8 mouse cellular contexts compared by ENCODE assay signal in genomic region chr7:16051883-16052595, GRCm38 (mm10). TPM values are rescaled to one million over a fixed set of nuclear protein-coding genes. Genes with fewer than 3 reads are reported as not detected.
DNase-seq lines count a peak whose midpoint lies in the region; ATAC-seq and TF ChIP-seq lines count a peak whose summit lies in the region.

No protein-coding gene starts in this region.

- no peak for ATAC-seq in embryonic facial prominence, embryonic 12.5 days (ENCODE audit: insufficient number of reproducible peaks, insufficient read depth, low FRiP score, low TSS enrichment)
- ATAC-seq in limb, embryonic 15.5 days (ENCODE audit: insufficient number of reproducible peaks, low FRiP score, low TSS enrichment, low read depth), result no peak
- ATAC-seq in midbrain, postnatal 0 days (ENCODE audit: low FRiP score), result no peak

- peak; percentile 74; the same call in 1 of the 2 replicates for TF ChIP-seq EP300 in heart, adult 2 months (IDR thresholded peaks at IDR 0.05; ENCODE audit: insufficient read depth, low read depth, low read length)

- H3K9ac ChIP-seq in embryonic facial prominence, embryonic 12.5 days, result peak overlapping the region; percentile 63
- peak overlapping the region; percentile 75 for H3K9ac ChIP-seq in heart, adult 2 months (ENCODE audit: low read depth, low read length)
- peak overlapping the region; percentile 41 for H3K9ac ChIP-seq in limb, embryonic 15.5 days
- peak overlapping the region; percentile 54; the same call in 1 of the 2 replicates for H3K9ac ChIP-seq in midbrain, postnatal 0 days (replicated peaks; ENCODE audit: low read length, poor library complexity, severe bottlenecking)

- no peaks in the 10 kb centered on the region for H3K27me3 ChIP-seq in embryonic facial prominence, embryonic 12.5 days
- no peaks in the 10 kb centered on the region for H3K27me3 ChIP-seq in heart, adult 2 months (ENCODE audit: control insufficient read depth, insufficient read depth, low read length)
- no peaks in the 10 kb centered on the region for H3K27me3 ChIP-seq in limb, embryonic 15.5 days
- no peaks in the 10 kb centered on the region for H3K27me3 ChIP-seq in midbrain, postnatal 0 days (ENCODE audit: insufficient read depth, low read length)

- H3K9me3 ChIP-seq in embryonic facial prominence, embryonic 12.5 days, result no peaks in the 10 kb centered on the region
- no peaks in the 10 kb centered on the region for H3K9me3 ChIP-seq in limb, embryonic 15.5 days
- no peaks in the 10 kb centered on the region for H3K9me3 ChIP-seq in midbrain, postnatal 0 days (ENCODE audit: low read length)

- H3K4me3 ChIP-seq in embryonic facial prominence, embryonic 12.5 days, result peak overlapping the region; percentile 44
- H3K4me3 ChIP-seq in heart, adult 2 months, result peak overlapping the region; percentile 68
- peak overlapping the region; percentile 52 for H3K4me3 ChIP-seq in limb, embryonic 15.5 days
- H3K4me3 ChIP-seq in midbrain, postnatal 0 days (ENCODE audit: low read depth, low read length), result peak overlapping the region; percentile 43

- TF ChIP-seq POLR2A in heart, adult 2 months (IDR thresholded peaks at IDR 0.05; ENCODE audit: insufficient read depth, low read depth, low read length), result no peak

- 6% methylated on average over 19 of the region's 19 CpGs for WGBS in embryonic facial prominence, embryonic 12.5 days
- under 1% methylated on average over 19 of the region's 19 CpGs for WGBS in heart, adult 2 months
- 5% methylated on average over 19 of the region's 19 CpGs for WGBS in limb, embryonic 15.5 days
- 5% methylated on average over 19 of the region's 19 CpGs for WGBS in midbrain, postnatal 0 days

- H3K27ac ChIP-seq in embryonic facial prominence, embryonic 12.5 days, result peak overlapping the region; percentile 83
- peak overlapping the region; percentile 80 for H3K27ac ChIP-seq in heart, adult 2 months
- peak overlapping the region; percentile 88 for H3K27ac ChIP-seq in limb, embryonic 15.5 days
- H3K27ac ChIP-seq in midbrain, postnatal 0 days (ENCODE audit: low read depth, low read length), result peak overlapping the region; percentile 75

- TF ChIP-seq CTCF in heart, adult 2 months (IDR thresholded peaks at IDR 0.05), result peak; percentile 97
- peak; percentile 80 for TF ChIP-seq CTCF in midbrain, postnatal 0 days (IDR thresholded peaks at IDR 0.05)

- no peaks in the 10 kb centered on the region for H3K79me2 ChIP-seq in heart, adult 2 months (replicated peaks; ENCODE audit: control insufficient read depth, insufficient read depth, low read length)

- H3K4me1 ChIP-seq in embryonic facial prominence, embryonic 12.5 days, result peaks cover 25% of the 10 kb centered on the region
- H3K4me1 ChIP-seq in heart, adult 2 months (ENCODE audit: control insufficient read depth, insufficient read depth, low read length), result peaks cover 6% of the 10 kb centered on the region
- H3K4me1 ChIP-seq in limb, embryonic 15.5 days, result peaks cover 29% of the 10 kb centered on the region
- peaks cover 10% of the 10 kb centered on the region; the same call in 1 of the 2 replicates for H3K4me1 ChIP-seq in midbrain, postnatal 0 days (ENCODE audit: insufficient read depth, low read length)

- no peaks in the 10 kb centered on the region for H3K36me3 ChIP-seq in embryonic facial prominence, embryonic 12.5 days
- no peaks in the 10 kb centered on the region for H3K36me3 ChIP-seq in heart, adult 2 months (ENCODE audit: control insufficient read depth, insufficient read depth, low read length)
- H3K36me3 ChIP-seq in limb, embryonic 15.5 days, result no peaks in the 10 kb centered on the region
- no peaks in the 10 kb centered on the region for H3K36me3 ChIP-seq in midbrain, postnatal 0 days (ENCODE audit: insufficient read depth, low read length)

- intact Hi-C loops in heart, adult 2 months (cut with DNase I), result loop anchor here (1.0 to 2.0 kb wide), 2 partner anchors 47 to 69 kb away; partner anchors contain the start of gene Napa

- DNase-seq in 3T3-L1 (ENCODE audit: low read depth, low spot score), result peak; percentile 83
- DNase-seq in adrenal gland, postnatal 25 days, result peak; percentile 71
- peak; percentile 84 for DNase-seq in heart, adult 2 months
- DNase-seq in kidney, adult 8-10 months, result peak; percentile 73 to 81
- peak; percentile 80 for DNase-seq in midbrain, postnatal 0 days (ENCODE audit: low spot score)
- peak; percentile 73 to 86 for DNase-seq in spleen, postnatal 14 days (ENCODE audit: low spot score in 2 of 2)

- peak overlapping the region; percentile 64 for H3K4me2 ChIP-seq in embryonic facial prominence, embryonic 12.5 days (replicated peaks)
- peak overlapping the region; percentile 76 for H3K4me2 ChIP-seq in limb, embryonic 15.5 days
- H3K4me2 ChIP-seq in midbrain, postnatal 0 days (ENCODE audit: low read depth, low read length, poor library complexity, severe bottlenecking), result peak overlapping the region; percentile 57

RNA-seq across cellular contexts. Expression of gene Bicra, which starts 4.3 kb away (rescaled TPM):
- 14.0 and 22.5 TPM in 2 replicates for total RNA-seq in adrenal gland, postnatal 25 days (2021)
- polyA plus RNA-seq in embryonic facial prominence, embryonic 12.5 days (2016; fragmentation: Nextera tagmentation; extraction: Ambion mirVana), result 10.2 and 10.4 TPM in 2 replicates
- 1 to 10 TPM; 5.8 to 7.5 TPM for total RNA-seq in heart, adult 2 months (2021)
- polyA plus RNA-seq in heart, adult 2 months (2012; rRNA removed), result 5.9 and 8.4 TPM in 2 replicates
- 7.2 and 7.5 TPM in 2 replicates for polyA plus RNA-seq in limb, embryonic 15.5 days (2015; fragmentation: Nextera tagmentation; extraction: Ambion mirVana)
- total RNA-seq in midbrain, postnatal 0 days (2014; rRNA removed), result 6.3 and 7.0 TPM in 2 replicates
- polyA plus RNA-seq in midbrain, postnatal 0 days (2015; fragmentation: Nextera tagmentation; extraction: Ambion mirVana), result 3.1 and 4.1 TPM in 2 replicates

RNA-seq across cellular contexts. Expression of gene Zfp541, which starts 9.6 kb away (rescaled TPM):
- 0.21 TPM in 1 of 2 replicates, not detected in the other for total RNA-seq in adrenal gland, postnatal 25 days (2021)
- polyA plus RNA-seq in embryonic facial prominence, embryonic 12.5 days (2016; fragmentation: Nextera tagmentation; extraction: Ambion mirVana), result 0.05 and 0.18 TPM in 2 replicates
- not detected for total RNA-seq in heart, adult 2 months (2021)
- 0.02 and 0.03 TPM in 2 replicates for polyA plus RNA-seq in heart, adult 2 months (2012; rRNA removed)
- 0.07 TPM in 1 of 2 replicates, not detected in the other for polyA plus RNA-seq in limb, embryonic 15.5 days (2015; fragmentation: Nextera tagmentation; extraction: Ambion mirVana)
- 0.14 and 0.33 TPM in 2 replicates for total RNA-seq in midbrain, postnatal 0 days (2014; rRNA removed)
- 0.15 TPM in 2 replicates for polyA plus RNA-seq in midbrain, postnatal 0 days (2015; fragmentation: Nextera tagmentation; extraction: Ambion mirVana)

RNA-seq across cellular contexts. Expression of gene Napa, which starts 46.2 kb away (rescaled TPM):
- total RNA-seq in adrenal gland, postnatal 25 days (2021), result 137 and 149 TPM in 2 replicates
- 206 and 217 TPM in 2 replicates for polyA plus RNA-seq in embryonic facial prominence, embryonic 12.5 days (2016; fragmentation: Nextera tagmentation; extraction: Ambion mirVana)
- 10 to 100 TPM; 74.0 to 95.3 TPM for total RNA-seq in heart, adult 2 months (2021)
- 147 and 165 TPM in 2 replicates for polyA plus RNA-seq in heart, adult 2 months (2012; rRNA removed)
- polyA plus RNA-seq in limb, embryonic 15.5 days (2015; fragmentation: Nextera tagmentation; extraction: Ambion mirVana), result 238 and 277 TPM in 2 replicates
- 375 and 403 TPM in 2 replicates for total RNA-seq in midbrain, postnatal 0 days (2014; rRNA removed)
- 236 and 258 TPM in 2 replicates for polyA plus RNA-seq in midbrain, postnatal 0 days (2015; fragmentation: Nextera tagmentation; extraction: Ambion mirVana)
